Mouse (Mus musculus) C2C12 (cell line): ENCODE results near the gene Emilin1.

Experiments
- CTCF ChIP-seq: IDR thresholded peaks from one replicate; pipeline ENCODE4 v1.5.1; 2011; ENCODE audit not compliant: control insufficient read depth, insufficient read depth, insufficient read length
- MYOG ChIP-seq: IDR thresholded peaks from one replicate; pipeline ENCODE4 v1.6.1; 2011; ENCODE audit not compliant: control insufficient read depth, insufficient read length; ENCODE audit errors: extremely low read depth
- USF1 ChIP-seq: IDR thresholded peaks from one replicate; pipeline ENCODE4 v1.6.1; 2011; ENCODE audit warnings: low read depth, mild to moderate bottlenecking, control low read depth, moderate library complexity

- TF ChIP-seq CTCF (no peak), MYOG (no peak), USF1 (no peak)
Observed at GRCm38 (mm10) chr5:30959198-30959854, 46.1 kb downstream of the Emilin1 start.
